Mouse (Mus musculus) ZHBTc4 (cell line): ENCODE results near the gene Gm20708.
"Not testable (repeated sequence)": the region's sequence is repeated elsewhere in the genome, so short reads cannot be mapped to it uniquely, and the experiment has no call there.

Source experiments
- DNase-seq: peaks from one replicate; pipeline ENCODE4 v3.0.0-alpha.2; 2011; ENCODE audit warnings: low read depth, low spot score

The Gm20708 gene

DNA sequence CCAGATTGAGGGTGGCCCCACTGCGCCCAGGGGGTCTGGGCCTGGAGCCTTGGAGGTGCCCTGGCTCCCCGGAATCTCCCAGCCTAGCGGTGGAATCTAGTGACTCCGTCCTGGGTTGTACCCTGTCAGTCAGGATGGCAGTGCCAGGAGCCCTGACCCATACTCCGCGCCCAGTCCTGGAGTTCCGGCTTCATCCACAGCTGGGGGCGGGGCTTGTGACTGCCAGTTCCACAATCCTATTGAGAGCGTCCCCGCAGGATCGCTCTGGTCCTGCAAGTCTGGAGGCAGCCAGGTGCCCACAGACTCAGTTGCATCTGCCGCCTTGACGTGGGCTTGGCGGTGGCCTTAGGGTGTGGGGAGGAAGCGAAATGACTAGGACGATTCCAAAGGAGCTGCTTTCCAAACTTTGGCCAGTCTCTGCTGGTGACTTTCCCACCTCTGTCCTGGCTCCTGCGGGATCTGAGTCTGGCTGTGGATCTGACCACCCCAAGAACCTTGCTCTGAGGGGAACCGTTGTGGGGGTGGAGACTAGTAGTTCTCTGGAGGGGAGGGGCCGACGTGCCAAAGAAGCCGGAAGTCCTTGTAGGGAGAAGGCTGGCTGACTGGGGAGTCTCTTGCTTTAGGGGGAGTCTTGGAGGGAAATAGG lies 1.1 kb downstream of the Gm20708 start:
- DNase-seq, result peak; percentile 94

DNA sequence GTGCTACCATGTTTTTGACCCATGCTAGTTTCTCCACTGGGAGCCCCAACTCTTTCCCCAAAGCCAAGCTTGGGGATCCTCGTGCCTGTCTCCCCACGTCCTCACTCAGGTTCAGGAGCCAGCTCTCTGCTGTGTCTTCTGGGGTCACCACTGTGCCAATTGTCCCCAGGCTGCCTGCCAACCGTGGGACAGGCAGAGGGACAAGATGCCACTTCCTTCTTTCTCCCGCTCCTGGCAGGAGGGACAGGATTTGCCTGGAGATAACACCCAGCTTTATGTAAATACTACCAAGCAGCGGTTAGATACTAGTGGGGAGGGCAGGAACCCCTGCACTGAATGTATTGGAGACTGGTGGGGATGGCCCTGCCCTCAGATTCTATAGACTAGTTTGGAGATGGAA lies 4.4 kb downstream of the Gm20708 start:
- DNase-seq, result no peak

DNA sequence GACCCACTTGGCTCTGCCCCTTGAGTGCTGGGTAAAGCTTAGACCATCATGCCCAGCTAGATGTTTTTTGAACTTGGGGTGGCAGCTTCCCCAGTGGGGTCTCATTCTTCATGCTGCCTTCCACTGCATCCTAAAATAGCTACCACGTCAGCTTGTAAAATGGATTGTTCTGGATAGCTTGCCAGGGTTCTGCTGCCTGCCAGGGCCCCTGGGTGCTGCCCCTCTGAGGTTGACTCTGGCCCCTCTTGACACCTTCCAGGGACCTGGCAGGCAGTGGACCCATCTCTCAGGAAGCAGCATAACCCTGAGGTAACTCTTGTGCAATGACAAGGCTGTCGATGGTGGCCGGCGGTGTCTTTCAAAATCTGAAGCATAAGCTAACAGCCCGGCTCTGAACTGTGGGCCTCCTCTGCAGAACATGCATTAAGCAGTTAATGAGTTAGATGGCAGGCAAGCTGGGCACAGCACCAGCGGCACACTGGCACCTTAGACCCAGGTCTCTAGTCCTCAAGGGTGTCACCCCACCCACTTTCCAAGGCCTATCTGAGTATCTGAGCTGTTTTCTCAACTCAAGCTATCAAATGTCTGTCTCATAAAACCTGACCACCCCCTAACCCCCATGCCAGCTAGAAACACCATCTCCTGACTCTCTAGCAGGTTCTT lies 5.4 kb downstream of the Gm20708 start:
- no peak for DNase-seq

DNA sequence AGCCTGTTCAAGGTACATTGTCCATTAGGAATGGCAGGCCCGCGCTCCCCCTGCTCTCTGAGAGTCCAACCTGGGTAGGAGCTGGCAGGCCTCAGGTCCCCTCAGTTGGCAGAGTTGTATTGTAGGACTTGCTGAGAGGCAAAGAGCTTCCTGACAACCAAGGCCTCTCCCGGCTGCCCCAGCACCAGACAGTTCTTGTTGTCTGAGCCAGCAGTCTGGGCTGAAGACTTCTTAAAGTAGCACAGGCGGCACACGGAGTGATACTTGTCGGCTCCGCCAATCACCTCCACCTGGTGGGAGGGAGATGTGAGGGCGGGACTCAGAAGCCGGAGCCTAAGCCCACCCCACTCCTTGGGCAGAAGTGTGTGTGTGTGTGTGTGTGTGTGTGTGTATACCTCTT lies 6.4 kb downstream of the Gm20708 start:
- not testable (repeated sequence) for DNase-seq

DNA sequence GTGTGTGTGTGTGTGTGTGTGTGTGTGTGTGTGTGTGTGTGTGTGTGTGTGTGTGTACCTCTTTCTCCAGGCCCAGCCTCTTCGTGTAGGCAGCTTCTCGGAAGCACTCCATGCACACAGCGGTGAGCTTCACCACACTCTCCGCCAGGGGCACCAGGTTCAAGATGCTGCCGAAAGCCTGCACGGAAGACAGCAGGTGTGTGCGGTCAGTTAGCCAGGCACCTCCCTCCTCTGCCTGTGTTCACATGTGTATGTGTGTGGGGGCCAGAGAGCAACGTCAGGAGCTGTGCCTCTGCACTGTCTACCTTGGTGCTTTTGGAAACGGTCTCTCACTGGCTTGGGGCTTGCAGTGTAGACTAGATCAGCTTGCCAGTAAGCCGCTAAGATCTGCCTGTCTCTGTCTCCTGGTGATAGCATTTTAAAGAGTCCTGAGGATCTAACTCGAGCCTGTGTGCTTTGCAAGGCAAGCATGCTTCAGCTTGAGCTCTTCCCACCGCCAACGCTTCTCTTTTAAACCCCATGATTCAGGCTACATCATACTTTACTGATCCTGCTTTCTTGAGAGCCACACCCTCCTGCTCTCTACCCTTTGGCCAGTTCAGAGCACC lies 7.0 kb downstream of the Gm20708 start:
- peak; percentile 57 for DNase-seq

DNA sequence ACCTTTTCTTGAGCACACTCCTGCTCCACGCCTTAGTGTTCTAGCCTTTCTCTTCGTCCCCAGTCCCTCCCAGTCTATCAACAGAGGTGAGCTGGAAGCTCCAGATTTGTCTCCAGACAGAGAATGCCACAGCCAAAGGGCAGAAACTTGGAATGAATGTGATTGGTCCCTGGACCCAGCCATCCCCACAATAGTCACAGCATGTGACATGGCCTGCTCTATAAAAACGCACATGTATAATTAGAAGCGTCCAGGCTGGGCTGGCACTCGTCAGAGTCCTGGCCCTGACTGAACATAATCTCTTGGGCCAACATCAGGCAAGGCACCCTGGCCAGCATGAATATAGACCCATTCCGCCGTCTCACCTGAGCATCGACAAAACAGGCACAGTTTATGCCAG lies 9.6 kb downstream of the Gm20708 start:
- DNase-seq, result no peak

DNA sequence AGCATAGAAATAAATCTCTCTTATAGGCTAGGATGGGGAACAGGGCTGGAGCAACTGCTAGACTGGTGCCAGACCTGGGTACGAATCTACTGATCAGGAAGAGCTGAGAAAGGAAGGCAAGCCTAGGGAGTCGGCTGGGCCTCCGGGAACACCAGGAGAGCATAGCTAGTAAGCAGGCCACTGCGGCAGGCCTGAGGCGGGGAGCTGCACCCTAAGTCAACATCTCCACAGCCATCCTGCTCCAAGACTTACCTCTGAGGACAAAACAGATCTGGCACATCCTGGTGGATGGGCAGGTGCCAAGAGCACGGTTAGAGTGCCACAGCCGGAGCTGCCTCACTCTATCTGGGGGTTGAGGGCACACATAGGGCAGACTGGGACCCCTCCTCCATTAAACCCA lies 10.7 kb downstream of the Gm20708 start:
- no peak for DNase-seq

DNA sequence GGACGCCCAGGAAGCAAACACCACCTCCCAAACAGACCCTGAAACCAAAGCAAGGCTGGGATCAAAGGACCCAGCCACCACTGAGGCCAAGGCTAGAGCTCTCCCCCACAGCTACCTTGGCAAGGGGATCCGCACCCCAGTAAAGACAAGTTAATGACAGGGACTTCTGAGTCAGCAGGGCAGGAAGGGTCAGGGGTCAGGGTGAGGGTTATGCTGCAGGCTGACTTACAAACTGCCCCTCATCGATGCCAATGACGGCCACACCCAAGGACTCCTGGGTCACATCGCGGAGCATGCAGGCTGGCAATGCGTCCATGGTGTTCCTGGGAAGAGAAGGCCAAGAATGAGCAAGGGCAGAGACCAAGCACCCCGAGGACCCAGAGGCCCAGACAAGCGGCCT lies 12.4 kb downstream of the Gm20708 start:
- no peak for DNase-seq

DNA sequence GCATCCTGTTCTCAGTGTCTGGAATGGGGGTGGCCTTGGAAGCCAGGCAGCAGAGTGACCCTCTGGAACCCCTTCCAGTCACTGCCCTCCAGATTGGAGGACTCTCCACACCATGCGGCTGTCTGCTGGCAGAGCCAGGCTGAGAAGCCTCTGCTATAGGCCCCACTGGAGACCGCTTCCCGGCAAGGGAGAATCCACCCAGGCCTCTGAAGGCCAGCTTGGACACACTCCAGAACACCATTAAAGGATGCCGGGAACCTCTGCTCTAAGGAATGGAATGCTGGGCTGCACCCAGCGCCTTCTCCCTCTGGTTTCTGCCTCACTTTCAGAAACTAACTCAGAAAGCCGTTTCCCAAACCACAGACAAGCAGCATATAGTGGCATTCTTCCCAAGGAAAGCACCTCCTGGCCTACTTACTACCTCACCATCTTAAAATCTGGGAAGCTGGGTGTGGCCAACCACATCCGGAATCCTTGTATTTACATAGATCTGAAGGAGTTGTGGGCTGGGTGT lies 13.3 kb downstream of the Gm20708 start:
- peak; percentile 63 for DNase-seq

DNA sequence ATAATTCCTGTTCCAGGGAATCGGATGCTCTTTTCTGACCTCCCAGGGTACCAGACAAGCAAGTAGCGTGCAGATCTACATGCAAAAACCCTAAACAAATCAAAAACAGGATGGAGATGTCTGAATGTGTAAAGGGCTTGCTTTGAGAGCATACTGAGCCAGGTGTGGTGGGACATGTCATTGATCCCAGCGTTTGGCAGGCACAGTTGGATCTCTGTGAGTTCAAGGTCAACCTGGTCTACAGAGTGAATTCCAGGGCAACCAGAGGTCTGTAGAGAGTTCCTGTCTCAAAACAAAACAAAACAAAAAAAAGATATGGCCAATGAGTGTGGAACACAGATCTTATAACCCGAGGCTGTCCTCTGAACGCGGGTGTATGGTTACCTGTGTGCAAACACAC lies 13.9 kb downstream of the Gm20708 start:
- DNase-seq, result peak; percentile 40

DNA sequence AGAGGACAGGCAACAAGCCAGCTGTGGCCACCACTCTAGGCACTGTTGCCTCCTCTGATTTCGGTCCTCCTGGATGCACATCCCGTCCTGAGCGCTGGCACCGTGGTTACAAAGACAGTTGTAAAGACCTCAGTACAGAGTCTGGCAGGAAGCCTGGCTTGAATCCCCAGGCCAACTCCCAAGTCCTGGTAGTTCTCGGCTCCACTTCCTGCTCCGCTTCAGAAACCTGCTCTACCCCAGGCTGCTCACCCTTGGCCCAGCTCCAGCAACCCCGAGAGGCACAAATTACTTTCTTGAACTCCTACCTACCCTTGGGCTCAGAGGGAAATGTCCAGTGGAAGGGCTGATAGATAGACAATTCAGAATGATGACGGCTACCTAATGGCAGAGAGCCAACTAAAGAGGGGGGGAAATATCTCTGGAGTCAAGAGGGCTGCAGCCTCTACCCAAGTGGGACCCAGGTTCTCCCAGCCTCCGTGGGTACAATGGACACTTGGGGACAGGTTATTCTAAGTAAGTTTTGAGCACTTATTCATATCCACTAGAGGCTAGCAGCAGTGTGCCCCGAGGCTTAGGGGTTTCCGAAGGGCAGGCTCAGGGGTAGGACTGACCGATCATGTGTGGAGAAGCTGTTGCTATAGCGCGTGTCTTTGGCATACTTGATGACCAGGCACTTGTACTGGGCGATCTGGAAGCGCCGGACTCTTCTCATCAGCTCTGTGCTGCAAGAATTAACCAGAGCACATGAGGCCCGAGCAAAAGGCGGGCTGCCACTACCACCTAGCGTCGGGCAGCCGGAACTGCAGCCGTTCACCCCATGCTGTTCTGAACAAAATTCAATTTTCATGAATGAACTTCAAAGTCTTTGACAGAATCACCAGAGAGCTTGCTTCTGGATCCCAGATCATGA lies 14.8 kb downstream of the Gm20708 start:
- peak; percentile 87 for DNase-seq

DNA sequence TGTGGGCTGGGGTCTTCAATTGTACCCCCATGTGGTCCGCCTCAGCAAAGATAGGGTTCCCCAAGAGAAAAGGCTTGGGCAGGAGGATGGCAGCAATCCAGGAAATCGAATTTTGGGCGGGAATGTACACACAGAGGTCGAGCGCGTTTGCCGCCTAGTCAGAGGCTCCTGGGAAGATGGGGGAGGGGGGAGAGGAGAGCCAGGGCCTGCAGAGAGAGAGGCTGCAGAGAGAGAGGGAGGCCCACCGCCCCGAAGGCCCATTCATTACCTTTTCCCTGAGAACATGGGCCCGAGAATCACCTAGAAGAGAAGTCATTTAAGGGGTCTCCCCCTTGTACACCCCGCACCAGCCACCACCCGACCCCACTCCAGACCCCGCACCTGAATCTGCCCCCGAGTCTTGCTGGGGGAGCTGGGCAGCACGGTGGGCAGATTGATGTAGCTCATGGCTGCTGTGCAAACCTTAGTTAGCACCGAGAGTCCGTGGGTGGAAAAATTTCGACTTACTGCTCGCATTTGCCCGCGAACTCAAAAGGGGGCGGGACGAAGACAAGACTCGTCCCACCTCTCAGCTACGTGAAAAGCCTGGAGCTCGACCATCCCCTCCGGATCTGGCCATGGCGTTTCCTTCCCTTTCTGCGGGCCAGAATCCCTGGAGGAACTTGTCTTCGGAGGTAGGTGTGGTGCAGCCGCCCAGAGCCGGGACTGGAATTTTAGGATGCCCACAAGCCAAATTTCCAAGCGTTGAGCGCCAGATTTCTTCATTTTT lies 16.0 kb downstream of the Gm20708 start, which contains the start of the genes Afmid and Tk1:
Gene Afmid, plus strand, starts transcription at position 592 of the 769 bp plus-strand sequence.
Gene Tk1, minus strand, starts transcription at position 760 of the 769 bp plus-strand sequence.
- peak; percentile 96 for DNase-seq

DNA sequence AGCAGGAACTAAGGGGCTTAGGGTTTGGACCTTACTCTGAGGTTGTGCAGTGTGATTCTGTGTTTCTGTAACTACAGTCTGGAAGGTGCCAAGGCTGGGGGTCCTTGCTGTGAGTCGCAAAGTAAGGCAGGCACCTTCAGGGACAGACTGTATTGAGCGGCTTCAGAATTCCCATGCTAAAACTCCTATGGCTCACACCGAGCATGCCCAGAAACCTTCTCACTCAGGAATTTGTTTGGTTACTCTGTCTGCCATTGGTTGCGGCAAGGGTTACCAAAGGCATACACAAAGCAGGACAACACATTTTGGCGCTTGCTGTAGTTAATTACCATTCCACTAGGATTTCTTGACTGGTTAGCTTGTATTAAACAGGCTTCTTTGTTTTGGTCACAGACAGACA lies 16.7 kb downstream of the Gm20708 start:
- peak; percentile 61 for DNase-seq

DNA sequence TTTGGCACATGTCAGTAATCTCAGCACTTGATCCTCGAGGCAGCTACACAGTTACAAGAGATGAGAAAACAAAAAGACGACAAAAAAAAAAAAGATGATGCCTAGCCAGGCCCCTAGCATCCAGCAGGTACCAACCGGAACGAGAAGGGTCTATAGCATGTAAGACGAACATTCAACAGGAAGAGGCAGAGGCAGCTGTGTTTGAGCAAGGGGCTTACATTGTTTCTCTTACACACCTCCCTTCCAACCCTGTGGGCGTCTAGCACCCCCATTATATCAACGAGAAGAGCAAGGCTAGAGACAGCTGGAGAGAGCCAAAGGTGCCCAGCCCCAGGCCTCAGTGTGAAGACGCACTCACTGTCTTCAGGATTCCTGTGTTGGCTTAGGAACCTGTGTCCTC lies 17.4 kb downstream of the Gm20708 start:
- no peak for DNase-seq

DNA sequence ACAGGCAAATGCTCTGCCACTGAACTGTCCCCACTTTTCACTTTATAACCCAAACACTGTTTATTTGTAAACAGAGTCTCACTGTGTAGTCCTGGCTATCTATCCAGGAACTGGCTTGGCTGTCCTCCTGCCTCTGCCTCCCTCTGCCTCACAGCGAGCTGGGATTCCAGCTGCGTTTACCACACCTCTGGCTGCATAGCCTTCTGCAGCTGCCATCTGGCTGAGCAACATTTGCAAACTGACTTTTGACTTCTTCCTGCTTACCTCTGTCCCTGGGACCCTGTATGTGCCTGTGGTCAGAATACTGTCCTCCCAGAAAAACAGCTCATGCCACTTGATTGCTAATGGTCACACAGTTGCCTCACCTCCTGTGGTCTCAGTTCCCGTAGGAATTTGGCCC lies 17.9 kb downstream of the Gm20708 start:
- DNase-seq, result no peak

DNA sequence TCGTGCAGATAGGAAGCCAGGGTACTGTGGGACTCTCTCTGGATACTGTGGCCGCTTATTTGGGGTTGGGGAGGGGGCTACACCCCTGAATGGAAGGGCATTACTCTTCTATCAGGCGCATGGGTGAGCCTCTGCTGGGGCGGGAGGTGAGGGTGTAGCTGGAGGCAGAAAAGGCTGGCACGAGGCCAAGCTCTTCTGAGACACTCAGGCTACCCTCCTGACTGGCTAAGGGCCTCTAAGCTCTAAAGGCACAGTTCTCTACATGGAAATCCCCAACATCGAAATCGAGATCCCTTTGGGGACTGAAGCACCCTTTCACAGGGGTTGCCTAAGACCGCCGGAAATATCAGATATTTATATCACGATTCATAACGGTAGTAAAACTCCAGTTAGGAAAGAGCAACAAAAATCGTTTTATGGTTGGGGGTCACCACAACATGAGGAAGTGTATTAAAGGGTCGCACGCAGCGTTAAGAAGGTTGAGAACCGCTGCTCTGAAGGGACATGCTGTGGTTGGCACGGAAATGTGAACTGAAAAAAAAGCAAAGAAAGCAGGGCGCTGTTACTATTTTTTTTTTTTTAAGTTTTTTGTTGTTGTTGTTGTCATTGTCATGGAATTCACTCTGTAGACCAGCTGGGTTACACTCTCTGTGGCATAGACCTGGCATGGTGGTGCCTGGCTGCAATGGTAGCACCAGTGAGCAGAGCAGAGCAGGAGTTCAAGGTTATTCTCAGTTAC lies 18.9 kb downstream of the Gm20708 start:
- DNase-seq, result peak; percentile 41

DNA sequence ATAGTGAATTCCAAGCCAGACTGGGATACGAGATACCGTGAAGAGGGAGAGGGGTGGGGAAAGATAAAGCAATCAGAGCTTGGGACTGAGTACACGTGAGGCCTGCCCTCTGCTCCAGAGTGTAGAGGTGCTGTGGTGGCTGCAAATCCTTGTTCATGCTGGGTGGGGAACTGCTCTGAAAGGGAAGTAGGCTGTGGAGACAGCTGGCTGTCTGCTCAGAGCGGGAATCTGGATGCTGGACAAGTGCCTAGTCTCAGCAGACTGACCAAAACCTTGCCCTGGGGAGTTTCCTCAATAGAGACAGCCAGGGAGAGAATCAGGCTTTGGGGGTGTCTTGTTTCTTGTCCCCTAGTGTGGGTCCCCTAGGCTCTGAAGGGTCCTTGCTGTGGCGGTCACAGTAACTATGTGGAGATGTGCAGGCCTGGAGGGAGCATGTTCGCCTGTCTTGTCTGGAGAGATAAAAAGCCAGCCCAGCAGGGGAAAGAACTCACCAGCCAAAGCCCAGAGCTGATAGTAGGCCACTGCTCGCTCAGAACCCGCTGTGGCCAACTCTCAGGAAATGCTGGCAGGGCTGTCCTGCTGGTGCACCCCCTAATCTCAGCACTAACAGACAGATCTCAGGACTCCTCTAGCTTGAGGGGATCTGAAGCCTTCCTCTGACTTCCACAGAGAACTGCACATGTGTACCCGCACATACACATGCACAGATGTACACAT lies 19.6 kb downstream of the Gm20708 start:
- DNase-seq, result peak; percentile 37

DNA sequence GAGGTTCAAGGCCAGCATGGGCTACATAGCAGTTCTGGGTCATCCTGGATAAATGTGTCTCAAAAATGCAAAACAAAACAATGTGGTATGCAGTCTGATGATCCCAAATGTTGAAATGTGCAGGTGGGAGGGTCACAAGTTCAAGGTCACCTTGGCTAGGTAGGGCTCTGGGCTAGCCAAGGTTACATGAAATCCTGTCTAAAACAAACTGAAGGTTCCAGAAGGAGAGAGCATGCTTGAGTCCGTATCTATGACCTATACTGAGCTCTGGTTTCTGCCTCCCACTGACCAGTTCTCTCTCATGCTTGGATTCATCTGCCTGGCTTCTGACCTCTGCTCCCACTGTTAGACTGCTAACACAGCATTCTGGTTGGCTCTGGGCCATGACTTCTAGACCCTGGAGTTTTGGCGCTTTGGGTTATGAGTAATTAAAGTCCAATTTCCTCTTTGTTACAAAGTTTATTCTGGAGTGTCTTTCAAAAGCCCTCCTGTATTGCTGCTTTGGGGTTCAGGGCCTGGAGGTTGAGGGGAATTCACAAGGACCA lies 20.3 kb downstream of the Gm20708 start:
- DNase-seq, result no peak

DNA sequence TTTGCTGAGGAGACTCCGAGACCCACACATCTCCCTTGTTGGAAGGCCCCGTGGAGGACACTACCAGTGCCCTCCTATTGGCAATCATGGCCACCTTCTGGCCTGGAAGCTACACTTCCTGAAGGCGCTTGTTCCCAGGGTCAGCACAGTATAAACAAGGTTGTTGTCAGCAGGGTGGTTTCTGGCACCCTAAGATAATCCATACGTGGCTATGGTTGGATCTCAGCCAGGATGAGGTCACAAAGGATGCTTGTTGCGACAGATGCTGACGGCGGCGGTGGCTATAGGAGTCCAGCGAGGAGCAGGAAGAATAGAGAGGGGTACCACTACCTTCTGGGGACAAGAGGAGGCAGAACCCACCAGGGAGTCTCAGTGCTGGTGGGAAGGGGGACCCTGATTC lies 20.9 kb downstream of the Gm20708 start:
- DNase-seq, result no peak
